Mouse (Mus musculus) erythroblast, embryonic 14.5 days (primary cell): ENCODE measurements around the gene Stx17.

ENCODE experiments used
- GATA1 ChIP-seq: IDR thresholded peaks from 2 replicates; pipeline ENCODE4 v1.6.1; 2012; ENCODE audit warnings: low read length, inconsistent platforms, mixed read lengths
- TAL1 ChIP-seq: IDR thresholded peaks from 3 replicates; pipeline ENCODE4 v1.6.1; 2012; ENCODE audit warnings: low read length, inconsistent platforms, mixed read lengths

DNA sequence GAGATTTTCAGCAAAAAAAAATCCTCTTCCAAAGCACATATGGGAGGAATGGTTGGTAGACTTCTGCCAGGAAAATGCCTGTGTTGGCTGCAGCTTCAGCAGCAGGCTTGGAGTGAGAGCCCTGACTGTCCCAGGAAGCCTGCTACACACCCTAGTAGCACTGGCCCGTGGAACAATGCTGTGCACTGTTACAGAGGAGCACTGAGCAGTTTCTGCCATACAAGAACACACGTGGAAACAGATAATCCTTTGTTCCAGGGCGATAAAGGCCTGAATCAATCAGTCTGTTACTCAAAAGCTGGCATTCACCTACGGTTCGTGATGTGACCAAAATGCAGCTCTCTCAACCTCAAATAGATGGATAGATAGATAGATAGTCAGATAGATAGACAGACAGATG, 19.3 kb upstream of the Stx17 start:
- no peak for TF ChIP-seq GATA1
- no peak for TF ChIP-seq TAL1
